Mouse (Mus musculus) hindbrain, embryonic 11.5 days (tissue): ENCODE results near the gene Ypel1. TPM values are rescaled to one million over a fixed set of nuclear protein-coding genes. Genes with fewer than 3 reads are reported as not detected.

Source experiments
- ATAC-seq: fragments of 200-750 bp; cut with Nextera tagmentation; 2 replicates; pipeline ENCODE4 v1.8.0; 2017; ENCODE audit warnings: mild to moderate bottlenecking, moderate TSS enrichment, moderate library complexity; ENCODE audit not compliant: low FRiP score
- DNase-seq: peaks from one replicate; pipeline ENCODE4 v3.0.0-alpha.2; 2015; ENCODE audit warnings: low spot score
- H3K27ac ChIP-seq: fragments of 300-500 bp; sonication (generic); 2 replicates; pipeline ENCODE4 v1.5.1; 2014; ENCODE audit warnings: mild to moderate bottlenecking, low read depth, low read length
- H3K27me3 ChIP-seq: fragments of 300-500 bp; sonication (generic); 2 replicates; pipeline ENCODE4 v1.6.1; 2014; ENCODE audit warnings: mild to moderate bottlenecking, low read length, moderate library complexity, mixed read lengths; ENCODE audit not compliant: control insufficient read depth, insufficient read depth
- H3K36me3 ChIP-seq: fragments of 300-500 bp; sonication (generic); 2 replicates; pipeline ENCODE4 v1.6.1; 2014; ENCODE audit warnings: mild to moderate bottlenecking, low read length, moderate library complexity, mixed read lengths; ENCODE audit not compliant: control insufficient read depth, insufficient read depth
- H3K4me1 ChIP-seq: fragments of 300-500 bp; sonication (generic); replicated peaks from 2 replicates; pipeline ENCODE4 v1.6.1; 2014; ENCODE audit warnings: low read length, mixed read lengths; ENCODE audit not compliant: control insufficient read depth, insufficient read depth
- H3K4me2 ChIP-seq: fragments of 300-500 bp; sonication (generic); replicated peaks from 2 replicates; pipeline ENCODE4 v1.6.1; 2014; ENCODE audit warnings: mild to moderate bottlenecking, low read depth, low read length
- H3K4me3 ChIP-seq: fragments of 300-500 bp; sonication (generic); 2 replicates; pipeline ENCODE4 v1.5.1; 2014; ENCODE audit warnings: low read depth, low read length
- H3K9ac ChIP-seq: fragments of 300-500 bp; sonication (generic); 2 replicates; pipeline ENCODE4 v1.6.1; 2014; ENCODE audit warnings: low read depth, low read length
- H3K9me3 ChIP-seq: fragments of 300-500 bp; sonication (generic); 2 replicates; pipeline ENCODE4 v1.6.1; 2016; ENCODE audit warnings: low read length; ENCODE audit not compliant: control insufficient read depth
- WGBS: fragments of 180-500 bp; shearing (Covaris S2); extraction: QIAGEN DNeasy Blood & Tissue Kit; methylation state at CpG from one replicate; pipeline ENCODE4 v1.1.7; 2014; 5-methylcytosine and 5-hydroxymethylcytosine counted together
- microRNA counts: library from miRNA; unstranded; fragments of <30 nt; microRNA quantifications from one replicate; lab custom pipeline; 2015
- polyA plus RNA-seq: library from polyadenylated mRNA; unstranded; fragments of >200 nt; fragmentation: Nextera tagmentation; extraction: Ambion mirVana; gene quantifications from 2 replicates; pipeline ENCODE4 v1.2.1, GENCODE M21; 2014

Gene Ypel1
- polyA plus RNA-seq, 1 experiment from 2014 or later, result 91.6 TPM

GRCm38 (mm10) chr16:17131191-17132088 is 61.9 kb downstream of the Ypel1 start:
- WGBS, result 4% methylated on average over 43 of the region's 43 CpGs
- H3K4me2 ChIP-seq, result peak overlapping the region; percentile 98
- no peaks in the 10 kb centered on the region for H3K36me3 ChIP-seq
- DNase-seq (no peak), ATAC-seq (peak; percentile 89)
- H3K27ac ChIP-seq, result peak overlapping the region; percentile 86
- peak overlapping the region; percentile 78 for H3K4me3 ChIP-seq
- H3K27me3 ChIP-seq, result no peaks in the 10 kb centered on the region
- peak overlapping the region; percentile 79 for H3K9ac ChIP-seq
- H3K9me3 ChIP-seq, result no peaks in the 10 kb centered on the region
- peaks cover 10% of the 10 kb centered on the region; the same call in 1 of the 2 replicates for H3K4me1 ChIP-seq

GRCm38 (mm10) chr16:17132089-17132905 is 62.8 kb downstream of the Ypel1 start, which contains the start of gene Sdf2l1:
Sdf2l1 (minus strand) TSS chr16:17132383.
- Histone ChIP-seq H3K4me2 (peak within 1 kb of the TSS; percentile 98), H3K36me3 (no peaks in the 10 kb centered on the region), H3K27me3 (no peaks in the 10 kb centered on the region), H3K27ac (peak within 1 kb of the TSS; percentile 86), H3K4me1 (peaks cover 10% of the 10 kb centered on the region; the same call in 1 of the 2 replicates), H3K9me3 (no peaks in the 10 kb centered on the region), H3K4me3 (peak within 1 kb of the TSS; percentile 78), H3K9ac (peak within 1 kb of the TSS; percentile 79)
- peak; percentile 98 for ATAC-seq
- peak; percentile 99 for DNase-seq
- WGBS, result 1% methylated on average over 47 of the region's 47 CpGs

GRCm38 (mm10) chr16:17132906-17133200 is 63.4 kb downstream of the Ypel1 start:
- 0 out of 2 replicates have a peak, but pooled peaks have one; percentile 31 for ATAC-seq
- peak; percentile 36 for DNase-seq

More at GRCm38 (mm10) chr16:17132906-17133200, 63.4 kb downstream of the Ypel1 start:
- Histone ChIP-seq H3K27ac (no peak overlapping the region), H3K4me3 (peak overlapping the region; percentile 78), H3K9ac (peak overlapping the region; percentile 60), H3K4me1 (peaks cover 10% of the 10 kb centered on the region; the same call in 1 of the 2 replicates), H3K27me3 (no peaks in the 10 kb centered on the region), H3K9me3 (no peaks in the 10 kb centered on the region), H3K36me3 (no peaks in the 10 kb centered on the region), H3K4me2 (peak overlapping the region; percentile 98)
- WGBS, result 38% methylated on average over 7 of the region's 7 CpGs

MicroRNAs within 50 kb of the gene (microRNA counts, 519-probe panel; counts per million panel counts)
- microRNA mmu-miR-130b (lab: Ali Mortazavi, UCI), result 6,350 counts per million, percentile 90 among the panel's probes with 10 or more counts
- microRNA mmu-miR-301b (lab: Ali Mortazavi, UCI), result 4,042 counts per million, percentile 37 among the panel's probes with 10 or more counts

Other genes with a start within 250 kb of the Ypel1 start
- gene Spag6l, start 240.2 kb upstream of the Ypel1 start, polyA plus RNA-seq, result 7.0 and 7.2 TPM in 2 replicates
- gene Igll1, start 205.7 kb upstream of the Ypel1 start, polyA plus RNA-seq, result not detected in 2 replicates
- gene Top3b, start 199.0 kb upstream of the Ypel1 start, polyA plus RNA-seq, result 56.9 and 57.9 TPM in 2 replicates
- gene Vpreb1, start 198.9 kb upstream of the Ypel1 start, polyA plus RNA-seq, result 1.1 and 2.2 TPM in 2 replicates
- 10.9 and 17.6 TPM in 2 replicates for gene Ppm1f, start 173.2 kb upstream of the Ypel1 start, polyA plus RNA-seq
- gene Mapk1, start 86.3 kb upstream of the Ypel1 start, polyA plus RNA-seq, result 199 and 208 TPM in 2 replicates
- 149 and 154 TPM in 2 replicates for gene Ppil2, start 41.6 kb downstream of the Ypel1 start, polyA plus RNA-seq
- 98.3 and 107 TPM in 2 replicates for gene 2610318N02Rik, start 55.5 kb downstream of the Ypel1 start, polyA plus RNA-seq
- 67.1 and 70.9 TPM in 2 replicates for gene Sdf2l1, start 62.7 kb downstream of the Ypel1 start, polyA plus RNA-seq
- gene Ydjc, start 74.9 kb downstream of the Ypel1 start, polyA plus RNA-seq, result 11.4 and 11.9 TPM in 2 replicates
- gene Ccdc116, start 77.5 kb downstream of the Ypel1 start, polyA plus RNA-seq, result 0.31 and 1.0 TPM in 2 replicates
- 415 and 422 TPM in 2 replicates for gene Ube2l3, start 133.0 kb downstream of the Ypel1 start, polyA plus RNA-seq
- 0.78 and 1.0 TPM in 2 replicates for gene Rimbp3, start 138.9 kb downstream of the Ypel1 start, polyA plus RNA-seq
- gene Hic2, start 163.9 kb downstream of the Ypel1 start, polyA plus RNA-seq, result 7.9 and 8.7 TPM in 2 replicates
- gene Tmem191c, start 206.4 kb downstream of the Ypel1 start, polyA plus RNA-seq, result 5.7 and 7.7 TPM in 2 replicates